Mouse (Mus musculus) central nervous system, embryonic 18 days (tissue): Measurements from ENCODE around the gene Tent5c. TPM values are rescaled to one million over a fixed set of nuclear protein-coding genes. Genes with fewer than 3 reads are reported as not detected.

ENCODE experiments used
- polyA plus RNA-seq: library from polyadenylated mRNA; depleted of rRNA; stranded (reverse); fragments of >200 nt; gene quantifications from 2 replicates; pipeline ENCODE4 v1.2.3, GENCODE M21; 2012; rRNA removed

Tent5c gene
- polyA plus RNA-seq: 0.57 and 0.75 TPM in 2 replicates

GRCm38 (mm10) chr3:100489133-100490009 is at the start of gene Tent5c:
Tent5c (minus strand) TSS chr3:100489324.

Other genes with a start within 250 kb of the Tent5c start
- 17.2 and 19.7 TPM in 2 replicates for gene Man1a2, start 196.2 kb upstream of the Tent5c start, polyA plus RNA-seq